ENCODE assay signal across 8 mouse cellular contexts in genomic region chr11:87985643-87986042, GRCm38 (mm10). TPM values are rescaled to one million over a fixed set of nuclear protein-coding genes. Genes with fewer than 3 reads are reported as not detected.
DNase-seq lines count a peak whose midpoint lies in the region; ATAC-seq and TF ChIP-seq lines count a peak whose summit lies in the region.

No protein-coding gene starts in this region.

- no peak for ATAC-seq in heart, embryonic 13.5 days (ENCODE audit: extremely low read depth, insufficient number of reproducible peaks, low FRiP score, low TSS enrichment)
- ATAC-seq in hindbrain, embryonic 11.5 days (ENCODE audit: low FRiP score) = no peak
- ATAC-seq in midbrain, embryonic 13.5 days = no peak

- peak overlapping the region; percentile 85 for H3K4me3 ChIP-seq in heart, embryonic 13.5 days
- H3K4me3 ChIP-seq in cortical plate, adult 2 months (ENCODE audit: insufficient read depth, low read length) = peak overlapping the region; percentile 94
- H3K4me3 ChIP-seq in hindbrain, embryonic 11.5 days (ENCODE audit: low read depth, low read length) = peak overlapping the region; percentile 93
- peak overlapping the region; percentile 91 for H3K4me3 ChIP-seq in midbrain, embryonic 13.5 days (replicated peaks)

- peak overlapping the region; percentile 96 for H3K9ac ChIP-seq in heart, embryonic 13.5 days
- H3K9ac ChIP-seq in hindbrain, embryonic 11.5 days (ENCODE audit: low read depth, low read length) = peak overlapping the region; percentile 98; the same call in 1 of the 2 replicates
- peak overlapping the region; percentile 96 for H3K9ac ChIP-seq in midbrain, embryonic 13.5 days (replicated peaks)

- H3K36me3 ChIP-seq in heart, embryonic 13.5 days = peaks cover 41% of the 10 kb centered on the region
- H3K36me3 ChIP-seq in hindbrain, embryonic 11.5 days (ENCODE audit: control insufficient read depth, insufficient read depth, low read length) = peaks cover 14% of the 10 kb centered on the region; the same call in 1 of the 2 replicates
- H3K36me3 ChIP-seq in midbrain, embryonic 13.5 days = peaks cover 33% of the 10 kb centered on the region

- DNase-seq in heart, postnatal 4 days = no peak
- DNase-seq in hindbrain, embryonic 11.5 days (ENCODE audit: low spot score) = no peak
- DNase-seq in left cerebral cortex, postnatal 10 days (ENCODE audit: extremely low spot score in 1 of 2, low spot score in 2 of 2) = no peak
- no peak for DNase-seq in layer of hippocampus, postnatal 25 days (ENCODE audit: extremely low spot score in 1 of 2, low spot score in 1 of 2)
- DNase-seq in right cerebral cortex, postnatal 4 days = no peak

- whole genome bisulfite sequencing in heart, embryonic 13.5 days = 26% methylated on average over 9 of the region's 9 CpGs
- 45% methylated on average over 9 of the region's 9 CpGs for WGBS in hindbrain, embryonic 11.5 days
- 43% methylated on average over 9 of the region's 9 CpGs for WGBS in midbrain, embryonic 13.5 days

- TF ChIP-seq POLR2A in cortical plate, adult 2 months (IDR thresholded peaks at IDR 0.05; ENCODE audit: extremely low read depth, insufficient read depth, low read length) = no peak

- peak overlapping the region; percentile 76 for H3K4me2 ChIP-seq in heart, embryonic 13.5 days
- H3K4me2 ChIP-seq in hindbrain, embryonic 11.5 days (replicated peaks; ENCODE audit: low read depth, low read length) = peak overlapping the region; percentile 89
- H3K4me2 ChIP-seq in midbrain, embryonic 13.5 days (replicated peaks) = peak overlapping the region; percentile 93

- H3K27ac ChIP-seq in heart, embryonic 13.5 days (replicated peaks) = no peak overlapping the region; the same call in 1 of the 2 replicates
- no peak overlapping the region for H3K27ac ChIP-seq in cortical plate, adult 2 months (ENCODE audit: insufficient read depth, low read length)
- no peak overlapping the region for H3K27ac ChIP-seq in hindbrain, embryonic 11.5 days (ENCODE audit: low read depth, low read length)
- no peak overlapping the region for H3K27ac ChIP-seq in midbrain, embryonic 13.5 days

- intact Hi-C loops in left cerebral cortex, postnatal 10 days (cut with DNase I) = loop anchor here (2.0 kb wide), 1 partner anchor 61 kb away; the partner anchor contains the start of gene Srsf1

- peaks cover 34% of the 10 kb centered on the region for H3K4me1 ChIP-seq in heart, embryonic 13.5 days
- peaks cover 8% of the 10 kb centered on the region; the same call in 1 of the 2 replicates for H3K4me1 ChIP-seq in cortical plate, adult 2 months (ENCODE audit: control insufficient read depth, insufficient read depth, low read length)
- peaks cover 4% of the 10 kb centered on the region; the same call in 1 of the 2 replicates for H3K4me1 ChIP-seq in hindbrain, embryonic 11.5 days (replicated peaks; ENCODE audit: control insufficient read depth, insufficient read depth, low read length)
- H3K4me1 ChIP-seq in midbrain, embryonic 13.5 days (replicated peaks) = peaks cover 51% of the 10 kb centered on the region

- TF ChIP-seq CTCF in cortical plate, adult 2 months (IDR thresholded peaks at IDR 0.05; ENCODE audit: extremely low read depth, insufficient read depth, low read length) = no peak

- no peaks in the 10 kb centered on the region for H3K27me3 ChIP-seq in heart, embryonic 13.5 days (replicated peaks)
- H3K27me3 ChIP-seq in hindbrain, embryonic 11.5 days (ENCODE audit: control insufficient read depth, insufficient read depth, low read length) = no peaks in the 10 kb centered on the region
- no peaks in the 10 kb centered on the region for H3K27me3 ChIP-seq in midbrain, embryonic 13.5 days

- no peaks in the 10 kb centered on the region for H3K9me3 ChIP-seq in heart, embryonic 13.5 days
- no peaks in the 10 kb centered on the region for H3K9me3 ChIP-seq in hindbrain, embryonic 11.5 days (ENCODE audit: control insufficient read depth, low read length)
- H3K9me3 ChIP-seq in midbrain, embryonic 13.5 days = no peaks in the 10 kb centered on the region

RNA-seq across cellular contexts. Expression of gene Dynll2, which starts 1.7 kb away (rescaled TPM):
- polyA plus RNA-seq in heart, embryonic 13.5 days (2015; fragmentation: Nextera tagmentation; extraction: Ambion mirVana) = 19.1 and 19.7 TPM in 2 replicates
- 100 to 1,000 TPM; 202 to 205 TPM for total RNA-seq in heart, postnatal 4 days (2021)
- 396 and 411 TPM in 2 replicates for polyA plus RNA-seq in cortical plate, adult 2 months (2012; rRNA removed)
- polyA plus RNA-seq in hindbrain, embryonic 11.5 days (2014; fragmentation: Nextera tagmentation; extraction: Ambion mirVana) = 25.4 and 26.1 TPM in 2 replicates
- 43.3 and 52.5 TPM in 2 replicates for polyA plus RNA-seq in midbrain, embryonic 13.5 days (2015; fragmentation: Nextera tagmentation; extraction: Ambion mirVana)
- 100 to 1,000 TPM; 373 to 406 TPM for total RNA-seq in left cerebral cortex, postnatal 10 days (2021)
- 100 to 1,000 TPM; 435 to 462 TPM for total RNA-seq in layer of hippocampus, postnatal 25 days (2021)
